Mouse (Mus musculus) forelimb bud, embryonic 11.5 days (tissue): ENCODE data around the gene Iqch.

Source experiments
- DNase-seq: peaks from one replicate; pipeline ENCODE4 v3.0.0-alpha.2; 2012; ENCODE audit warnings: low read depth, low spot score

The Iqch gene

DNA sequence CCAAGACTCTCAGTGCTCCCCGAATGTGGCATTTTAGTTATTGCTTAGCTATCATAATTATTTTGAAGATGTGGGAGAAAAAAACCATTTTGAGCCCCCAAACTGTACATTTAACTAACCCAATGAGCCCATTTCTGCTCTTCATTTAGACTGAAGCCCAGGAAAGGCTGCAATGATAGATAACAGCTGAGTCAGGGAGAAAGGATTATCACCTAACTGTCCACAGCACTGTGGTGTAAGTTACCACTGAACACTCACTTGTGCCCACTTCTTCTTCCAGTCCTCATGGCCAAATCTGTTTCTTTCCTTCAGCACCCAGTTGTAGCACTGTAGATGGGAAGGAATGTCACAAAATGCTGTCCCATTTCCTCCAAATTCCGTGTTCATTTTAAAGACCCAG is 106.5 kb downstream of the Iqch start:
- DNase-seq = no peak

DNA sequence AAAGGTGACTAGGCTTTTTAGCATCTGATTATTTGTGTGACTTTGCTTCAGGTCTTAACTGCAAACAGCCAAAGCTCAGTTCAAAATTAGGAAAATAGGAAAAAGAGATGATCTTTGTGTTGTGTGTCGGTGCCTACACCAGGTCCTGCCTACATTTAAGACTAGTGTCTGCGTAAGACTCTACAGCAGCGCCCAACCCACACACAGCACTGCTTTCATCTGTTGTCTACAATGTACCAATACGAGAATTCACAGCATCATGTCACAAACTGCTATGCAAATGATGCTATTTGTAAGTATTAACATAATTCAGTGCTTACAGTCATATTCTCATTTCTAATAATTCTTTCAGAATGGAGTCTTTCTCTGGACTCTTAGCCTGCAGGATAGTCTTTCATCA is 108.5 kb downstream of the Iqch start:
- DNase-seq = no peak

DNA sequence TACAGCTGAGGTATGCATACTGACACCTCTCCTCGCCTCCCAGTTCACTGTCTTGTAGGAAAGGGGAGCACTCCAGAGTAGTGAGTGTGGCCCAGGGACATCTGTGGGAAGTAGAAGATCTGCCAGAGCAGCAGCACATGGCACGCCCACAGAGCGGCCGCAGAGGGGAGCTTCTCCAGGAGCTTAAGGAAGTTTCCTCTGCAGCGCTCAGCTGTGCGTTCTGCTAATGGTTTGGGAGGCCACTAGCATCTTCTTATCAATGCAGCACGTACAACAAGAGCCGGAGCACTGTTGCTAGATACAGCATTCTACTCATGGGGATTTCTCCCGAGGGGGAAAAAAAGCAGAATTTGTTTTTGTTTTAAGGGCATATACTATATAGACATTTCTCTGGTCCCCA is 110.0 kb downstream of the Iqch start:
- DNase-seq = no peak

DNA sequence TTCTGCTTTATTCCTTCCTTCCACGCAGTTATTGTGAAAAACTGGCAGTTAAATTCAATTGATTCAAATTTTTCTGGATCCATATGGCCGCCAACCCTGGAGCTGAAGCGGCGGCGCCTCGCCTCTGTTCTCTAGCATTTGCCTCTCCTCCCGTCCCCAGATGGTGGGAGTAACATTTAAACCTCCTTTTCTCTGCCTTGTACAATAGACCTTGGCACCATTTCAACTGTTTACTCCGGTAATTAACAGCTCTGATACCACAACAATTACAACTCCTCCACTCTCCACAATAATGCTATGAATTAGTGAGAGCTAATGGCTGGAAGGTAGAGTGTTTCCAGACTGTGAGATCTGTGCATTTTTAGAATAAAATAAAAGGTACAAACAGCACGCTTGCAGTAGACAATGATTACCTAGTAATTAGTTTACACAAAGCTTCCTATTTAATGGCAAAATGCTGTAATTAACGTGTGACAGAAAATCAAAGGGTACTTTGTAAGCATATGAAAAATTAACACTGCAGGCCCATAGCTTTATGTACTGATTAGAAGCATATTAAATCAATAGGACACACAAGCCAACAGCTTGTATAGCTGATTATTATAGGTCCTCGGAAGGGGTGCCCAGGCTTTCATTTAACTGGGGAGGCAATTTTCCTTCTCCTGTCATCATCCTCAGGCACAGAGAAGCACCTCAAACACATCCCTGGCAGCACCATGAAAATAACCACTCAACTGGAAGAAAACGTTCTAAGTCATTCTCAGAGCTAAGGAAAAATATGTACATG is 111.6 kb downstream of the Iqch start:
- DNase-seq = no peak

DNA sequence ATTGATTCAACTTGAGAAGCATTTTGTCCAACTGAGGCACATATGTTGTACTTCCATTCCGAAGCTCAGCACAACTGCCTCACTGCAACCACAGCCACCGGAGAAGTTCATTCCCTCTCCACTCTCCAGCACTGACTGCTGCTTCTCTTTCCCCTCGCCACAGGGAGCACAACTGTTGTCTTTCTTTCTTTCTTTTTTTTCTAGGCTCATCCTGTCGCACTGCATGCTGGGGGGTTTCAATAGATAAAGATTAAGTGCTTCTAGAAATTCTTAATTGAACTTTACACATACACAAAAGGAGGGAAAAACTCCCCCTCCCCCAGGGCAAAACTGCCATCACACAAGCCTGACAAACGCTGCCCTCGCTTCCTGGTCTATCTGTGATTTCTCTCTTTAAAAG is 113.1 kb downstream of the Iqch start:
- DNase-seq = no peak

DNA sequence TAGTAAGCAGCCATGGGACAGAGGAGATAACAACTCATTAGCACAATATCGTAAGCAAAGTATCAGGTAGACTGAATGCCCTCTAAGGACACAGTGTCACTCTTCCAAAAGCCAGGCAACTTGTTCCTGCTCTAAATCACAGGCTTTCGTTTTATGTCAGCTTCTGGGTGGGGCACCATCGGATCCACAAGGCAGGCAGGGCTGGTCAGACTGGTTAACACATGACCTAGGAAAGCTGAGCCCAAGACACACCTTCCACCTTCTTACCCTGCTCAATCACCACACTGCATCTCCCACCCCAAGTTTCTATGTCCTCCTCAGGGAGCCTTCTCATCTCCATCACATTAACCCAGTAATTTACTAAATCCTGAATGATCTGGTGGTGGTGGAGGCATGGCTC is 136.7 kb downstream of the Iqch start:
- no peak for DNase-seq

DNA sequence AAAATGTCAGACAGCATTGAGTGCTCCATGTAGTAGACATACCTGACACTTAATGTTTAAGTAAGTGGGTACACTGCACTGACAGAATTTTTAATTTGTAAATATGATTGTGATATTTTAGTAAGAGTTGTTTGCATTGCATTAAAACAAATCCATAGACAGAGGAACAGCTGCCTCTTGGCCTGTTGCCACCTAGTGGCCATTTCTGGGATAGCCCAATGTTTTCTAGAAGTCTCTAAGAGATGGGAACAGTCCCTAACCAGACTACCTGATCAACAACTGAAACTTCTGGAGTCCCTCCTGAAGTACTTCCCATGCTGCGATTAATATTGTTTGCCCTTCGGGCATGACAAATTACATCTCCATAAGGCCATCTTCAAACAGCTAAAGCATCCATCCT is 140.0 kb downstream of the Iqch start:
- DNase-seq = peak; percentile 75

DNA sequence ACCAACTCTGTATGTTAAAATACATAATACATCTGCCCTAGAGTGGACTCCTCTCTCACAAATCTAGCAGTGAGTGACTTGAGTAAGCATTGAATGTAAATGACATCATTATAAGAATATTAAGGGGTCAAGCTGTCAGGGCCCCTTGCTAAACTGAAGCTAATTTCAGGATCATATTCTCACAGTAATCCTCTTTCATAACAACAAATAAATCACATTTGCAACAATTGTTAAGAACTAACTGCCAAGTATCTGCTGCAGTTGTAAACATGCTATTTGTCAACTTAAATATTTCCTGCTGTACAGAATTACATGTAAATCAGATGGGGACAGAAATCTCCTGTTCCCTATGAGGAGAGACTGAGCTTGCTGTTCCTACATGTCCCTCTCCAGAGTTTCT is 145.9 kb downstream of the Iqch start:
- no peak for DNase-seq

DNA sequence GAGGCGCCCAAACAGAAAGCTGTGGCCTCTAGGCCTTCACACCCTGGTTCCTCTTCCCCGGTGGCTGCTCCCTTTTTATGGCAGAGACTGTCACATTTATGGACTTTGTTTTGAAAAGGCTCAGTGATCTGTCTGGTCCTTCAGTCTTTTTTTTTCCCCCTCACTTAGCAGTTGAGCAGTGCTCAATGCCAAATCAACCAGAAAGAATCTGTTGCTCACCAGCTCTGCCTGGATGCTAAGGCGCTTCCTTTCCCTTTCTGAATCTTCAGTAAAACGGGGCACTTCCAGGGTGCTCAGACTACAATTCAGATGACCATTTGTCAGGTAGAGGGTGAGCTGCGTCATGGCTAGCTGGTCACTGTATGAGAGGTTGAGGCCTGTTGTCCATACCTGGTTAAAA is 148.0 kb downstream of the Iqch start:
- no peak for DNase-seq

DNA sequence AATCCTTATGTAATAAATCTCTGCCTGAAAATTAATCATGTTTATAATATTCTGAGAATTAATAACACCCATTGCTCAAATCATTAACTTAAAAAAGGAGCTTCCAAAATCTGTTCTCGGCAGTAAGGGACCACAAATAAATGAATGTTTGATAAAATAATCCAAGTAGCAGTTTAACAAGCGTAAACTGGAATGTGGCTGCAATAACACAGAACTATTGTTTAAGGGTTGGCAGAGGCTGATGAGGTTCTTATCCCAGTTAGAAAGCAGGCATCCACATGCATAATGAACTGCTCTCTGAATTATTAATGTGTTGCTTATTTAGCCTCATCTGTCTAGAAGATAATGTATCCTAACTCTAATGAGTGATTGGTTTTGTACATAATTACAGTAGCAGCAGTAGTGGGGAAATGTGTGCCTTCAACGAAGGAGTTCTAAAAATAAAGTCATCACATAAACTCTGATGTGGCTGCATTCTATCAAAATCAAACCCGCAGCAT is 151.7 kb downstream of the Iqch start:
- DNase-seq = no peak

DNA sequence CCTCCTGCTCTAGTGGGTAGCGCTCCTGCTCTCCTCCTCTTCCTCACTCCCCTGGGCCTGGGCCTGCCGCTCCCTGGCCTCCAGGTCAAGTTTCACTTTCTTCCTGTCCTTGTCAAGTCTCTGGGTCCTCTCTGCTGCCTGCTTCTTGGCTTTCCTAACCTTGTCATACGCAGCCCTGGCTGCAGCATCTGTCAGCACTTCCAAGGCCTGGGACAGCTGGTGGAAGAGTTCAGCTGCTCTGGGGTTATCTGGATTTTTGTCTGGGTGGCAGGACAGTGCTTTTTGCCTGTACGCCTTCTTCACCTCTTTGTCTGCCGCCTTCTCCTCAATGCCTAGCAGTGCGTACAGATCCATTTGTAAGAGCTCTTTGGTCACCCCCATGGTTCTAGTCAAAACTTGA is 158.6 kb downstream of the Iqch start:
- no peak for DNase-seq

DNA sequence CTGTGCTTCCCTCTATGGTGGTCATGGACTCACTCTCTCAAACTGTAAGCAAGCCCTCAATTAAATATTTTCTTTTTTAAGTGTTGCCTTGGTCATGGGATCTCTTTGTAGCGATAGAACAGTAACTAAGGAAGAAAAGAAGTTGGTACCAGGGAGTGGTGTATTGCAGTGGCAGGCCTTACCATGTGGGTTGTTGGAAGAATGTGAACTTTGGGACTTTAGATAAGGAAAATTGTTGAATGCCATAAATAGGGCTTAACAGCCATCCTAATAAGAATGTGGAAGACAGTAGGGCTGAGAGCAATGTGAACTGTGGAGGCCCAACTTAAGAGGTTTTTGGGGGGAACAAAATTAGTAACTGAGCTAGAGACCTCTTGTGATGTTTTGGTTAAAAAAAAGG is 171.6 kb downstream of the Iqch start:
- no peak for DNase-seq

DNA sequence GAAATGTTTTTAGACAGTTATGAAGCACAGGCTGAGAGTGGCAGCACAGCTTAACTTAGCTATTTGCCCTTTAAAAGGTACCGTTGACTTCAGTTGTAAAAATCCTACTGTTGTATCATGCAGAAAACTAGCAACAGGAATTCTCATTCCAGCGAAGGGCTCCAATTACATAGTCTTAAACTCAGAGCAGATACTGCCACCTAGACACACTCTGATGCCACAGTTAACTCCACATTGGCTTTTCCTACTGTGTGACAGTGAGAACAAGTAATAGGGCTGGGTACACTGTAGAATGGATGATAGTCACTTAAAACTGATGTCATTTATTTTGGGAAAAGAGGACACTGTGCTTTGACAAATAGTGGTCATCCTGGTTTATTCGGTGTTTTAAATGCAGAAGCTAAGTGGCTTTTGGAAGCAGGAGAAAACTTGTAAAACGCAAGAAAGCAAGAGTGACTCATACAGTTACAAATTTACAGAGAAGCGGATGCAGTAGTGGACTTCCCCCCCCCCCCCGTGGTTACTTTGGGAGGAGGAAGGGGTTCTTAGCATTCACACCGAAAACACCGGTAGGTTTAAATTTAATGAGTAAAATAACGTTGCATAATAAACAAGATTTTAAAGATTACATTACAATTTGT is 181.1 kb downstream of the Iqch start:
- peak; percentile 31 for DNase-seq

DNA sequence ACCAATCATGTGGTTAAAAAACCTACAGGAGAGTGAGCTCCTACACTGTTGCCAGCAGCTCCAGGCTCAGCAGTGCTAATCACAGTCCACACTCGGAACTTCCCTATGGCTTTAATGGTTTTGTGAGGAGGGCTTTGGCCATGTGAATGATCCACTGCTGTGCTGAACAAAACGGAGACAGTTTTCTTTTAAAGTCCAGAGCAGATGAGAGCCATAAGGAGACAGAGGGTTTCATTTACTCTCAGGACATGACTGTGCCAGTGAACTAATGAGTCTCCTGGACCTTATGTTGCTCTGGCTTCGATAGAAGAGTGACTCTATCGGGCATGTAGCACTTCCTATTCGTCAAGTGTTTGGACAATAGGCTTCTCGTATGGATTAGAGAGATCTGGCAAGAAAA is 181.9 kb downstream of the Iqch start:
- DNase-seq = no peak

DNA sequence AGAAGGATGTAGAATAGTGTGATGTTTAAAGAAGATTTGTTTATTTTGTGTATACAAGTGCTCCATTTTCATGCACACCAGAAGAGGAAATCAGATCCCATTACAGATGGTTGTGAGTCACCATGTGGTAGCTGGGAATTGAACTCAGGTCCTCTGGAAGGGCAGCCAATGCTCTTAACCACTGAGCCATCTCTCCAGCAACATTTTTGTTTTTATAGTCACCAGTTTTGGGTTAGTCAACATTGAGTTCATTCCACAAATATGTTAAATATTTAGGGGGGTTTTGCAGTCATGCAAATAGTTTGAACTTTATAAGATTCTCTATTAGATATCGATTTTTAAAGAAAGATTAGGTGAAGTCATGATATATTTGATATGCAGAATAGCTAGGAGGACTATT is 202.1 kb downstream of the Iqch start:
- no peak for DNase-seq

DNA sequence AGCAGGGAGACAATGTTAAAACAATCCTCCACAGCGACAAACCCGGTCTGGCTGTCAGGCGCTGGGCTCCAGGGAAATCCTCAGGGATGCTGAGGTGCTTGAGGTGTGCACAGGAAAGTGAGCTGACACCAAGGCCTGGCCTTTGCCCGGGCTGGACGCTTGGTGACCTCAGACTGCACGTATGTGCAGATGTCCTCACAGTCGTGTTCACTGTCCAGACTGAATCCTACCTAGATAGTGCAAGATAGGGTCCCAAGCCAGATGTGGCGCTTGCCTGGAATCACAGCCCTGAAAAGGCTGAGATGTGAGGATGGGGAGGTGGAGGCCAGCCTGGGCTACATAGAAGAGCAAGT is 202.9 kb downstream of the Iqch start:
- no peak for DNase-seq

DNA sequence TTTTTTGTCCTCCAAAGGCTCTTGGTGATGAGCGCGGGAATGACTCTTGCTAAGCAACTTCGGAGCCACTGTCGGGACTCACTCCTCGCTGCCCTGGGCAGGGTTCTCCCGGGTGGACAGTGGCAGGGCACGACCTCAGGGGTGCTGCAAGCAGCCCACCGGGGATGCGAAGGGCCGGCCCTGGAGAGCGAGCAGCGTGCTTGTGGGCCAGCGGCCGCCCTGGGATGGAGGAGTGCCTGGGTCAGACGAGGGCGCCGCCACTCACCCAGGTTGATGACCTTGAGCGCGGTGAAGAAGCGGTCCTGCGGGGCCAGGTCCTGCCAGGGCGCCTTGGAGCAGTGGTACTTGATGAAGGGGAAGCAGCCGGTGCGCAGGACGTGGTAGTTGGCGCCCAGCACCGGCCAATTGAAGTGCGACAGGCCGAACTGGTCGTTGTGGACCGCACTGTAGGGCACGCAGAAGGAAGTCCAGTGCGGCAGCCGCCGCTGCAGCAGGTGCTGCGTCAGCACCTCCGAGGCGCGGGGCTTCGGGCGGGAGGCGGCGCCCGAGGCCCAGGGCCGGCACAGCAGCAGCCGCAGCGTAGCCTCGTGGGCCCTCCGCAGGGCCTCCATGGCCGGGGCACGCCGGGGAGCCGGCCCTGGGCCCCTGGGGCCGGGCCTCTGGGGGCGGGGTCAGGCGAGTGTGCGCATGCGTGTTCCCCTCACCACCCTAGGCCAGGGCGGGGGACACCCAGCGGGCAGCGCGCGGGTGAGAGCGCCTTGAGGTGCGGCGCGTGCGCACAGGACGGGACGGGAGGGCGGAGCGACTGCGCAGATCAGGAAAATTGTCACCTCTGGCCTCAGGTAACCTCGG is 203.5 kb downstream of the Iqch start, which contains the start of gene 2300009A05Rik:
2300009A05Rik (minus strand) TSS at position 636 of the 852 bp plus-strand sequence.
- peak; percentile 83 for DNase-seq

DNA sequence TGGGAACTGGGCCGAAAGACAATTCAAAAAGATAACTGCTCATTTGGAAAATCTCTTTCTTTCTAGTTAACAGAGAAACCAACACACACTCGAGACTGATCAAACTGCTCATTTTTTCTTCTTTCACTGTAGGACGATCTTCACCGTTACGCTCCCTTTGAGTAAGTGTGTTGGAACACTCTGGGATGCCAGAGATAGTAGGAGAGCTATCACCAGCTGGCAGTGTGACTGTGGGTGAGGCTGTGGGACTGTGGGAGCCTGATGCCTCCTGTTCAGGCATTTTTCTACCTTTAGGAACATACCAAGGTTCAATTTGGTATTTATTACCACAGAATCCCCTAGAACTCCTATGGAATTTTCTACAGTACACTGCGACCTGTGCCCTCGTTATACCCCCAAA is 206.7 kb downstream of the Iqch start:
- DNase-seq = no peak

DNA sequence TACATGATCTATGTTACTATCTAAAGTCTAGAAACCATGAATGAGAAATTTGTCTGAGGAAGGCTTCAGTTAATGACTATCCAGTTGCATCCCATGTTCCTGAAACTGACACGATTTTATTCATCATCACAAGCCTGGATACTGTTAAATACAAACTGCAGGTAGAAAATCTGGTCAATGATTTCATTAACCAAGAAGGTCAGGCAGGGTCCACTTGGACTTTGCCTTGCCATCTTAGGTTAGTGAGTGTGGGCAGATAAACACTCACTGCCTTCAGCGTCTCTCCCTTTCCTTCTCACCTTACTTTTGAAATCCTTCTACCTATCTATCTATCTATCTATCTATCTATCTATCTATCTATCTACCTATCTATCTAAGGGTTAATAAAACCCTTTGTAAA is 211.0 kb downstream of the Iqch start:
- DNase-seq = no peak

DNA sequence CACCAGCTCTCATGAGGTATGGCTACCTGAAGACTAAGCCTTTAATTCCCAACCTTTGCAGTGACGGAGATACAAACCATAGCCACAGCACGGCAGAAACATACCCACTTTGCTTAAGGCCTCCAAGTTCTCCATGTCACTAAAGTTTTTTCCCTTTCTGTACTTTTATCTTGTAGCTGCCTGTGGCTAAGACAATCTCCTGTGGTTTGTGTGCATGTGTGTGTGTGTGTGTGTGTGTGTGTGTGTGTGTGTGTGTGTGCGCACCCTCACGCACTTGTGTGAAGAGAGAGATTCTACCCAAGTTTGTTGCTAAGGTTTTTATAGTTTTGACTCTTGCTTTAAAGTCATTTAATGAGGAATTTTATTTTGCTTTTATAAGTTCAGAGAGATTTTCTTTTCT is 219.5 kb downstream of the Iqch start:
- DNase-seq = no peak

DNA sequence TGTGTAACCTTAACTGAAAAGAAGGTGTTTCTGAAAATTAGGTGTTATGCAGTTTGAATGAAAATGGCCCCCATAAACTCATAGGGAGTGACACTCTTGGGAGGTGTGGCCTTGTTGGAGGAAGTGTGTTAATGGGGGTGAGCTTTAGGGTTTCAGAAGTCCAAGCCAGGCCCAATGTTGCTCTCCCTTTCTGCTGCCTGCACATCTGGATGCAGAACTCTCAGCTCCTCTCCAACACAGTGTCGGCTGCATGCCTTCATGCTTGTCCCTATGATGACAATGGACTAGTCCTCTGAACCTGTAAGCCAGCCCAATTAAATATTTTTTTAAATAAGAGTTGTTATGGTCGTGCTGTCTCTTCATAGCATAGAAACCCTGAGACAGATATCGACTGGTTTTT is 222.0 kb downstream of the Iqch start:
- DNase-seq = no peak

DNA sequence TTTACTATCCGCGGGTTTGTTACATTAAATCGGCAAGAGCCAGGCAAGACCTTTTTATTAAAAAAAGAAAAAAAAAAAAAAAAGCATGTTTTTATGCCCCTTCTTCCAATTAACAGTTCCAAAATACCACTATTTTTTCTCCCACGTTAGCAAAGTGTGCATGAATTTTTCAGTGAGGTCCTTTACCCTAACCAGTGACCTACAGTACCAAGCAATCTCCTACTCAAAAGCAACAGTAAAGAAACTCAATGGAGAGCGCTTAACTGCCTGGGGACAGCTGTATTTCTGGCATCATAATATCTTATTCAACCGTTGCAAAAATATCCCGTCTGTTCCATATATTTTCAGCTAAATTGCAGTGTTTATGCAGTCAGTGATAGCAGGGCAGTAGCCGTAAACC is 224.1 kb downstream of the Iqch start:
- DNase-seq = no peak
